Mouse (Mus musculus) heart, adult 2 months (tissue): Measurements from ENCODE around the gene Tnfsfm13.

Experiments used
- CTCF ChIP-seq: fragments of 200-600 bp; IDR thresholded peaks from 2 replicates; pipeline ENCODE4 v1.8.1; 2022; ENCODE audit warnings: antibody characterized with exemption, mild to moderate bottlenecking, moderate library complexity
- POLR2A ChIP-seq: fragments of 200-500 bp; IDR thresholded peaks from 2 replicates; pipeline ENCODE4 v1.6.1; 2011; ENCODE audit warnings: mild to moderate bottlenecking, low read depth, low read length, control low read depth; ENCODE audit not compliant: insufficient read depth

- no peak for TF ChIP-seq CTCF
- TF ChIP-seq POLR2A = no peak
Observed at GRCm38 (mm10) chr11:69687061-69687460, 8.8 kb downstream of the Tnfsfm13 start.
